Mouse (Mus musculus): ENCODE measurements around the gene H2afy2. TPM values are rescaled to one million over a fixed set of nuclear protein-coding genes. Genes with fewer than 3 reads are reported as not detected.

Gene H2afy2
- 159 and 168 TPM in 2 replicates for polyA plus RNA-seq (2015; fragmentation: Nextera tagmentation; extraction: Ambion mirVana)

DNA sequence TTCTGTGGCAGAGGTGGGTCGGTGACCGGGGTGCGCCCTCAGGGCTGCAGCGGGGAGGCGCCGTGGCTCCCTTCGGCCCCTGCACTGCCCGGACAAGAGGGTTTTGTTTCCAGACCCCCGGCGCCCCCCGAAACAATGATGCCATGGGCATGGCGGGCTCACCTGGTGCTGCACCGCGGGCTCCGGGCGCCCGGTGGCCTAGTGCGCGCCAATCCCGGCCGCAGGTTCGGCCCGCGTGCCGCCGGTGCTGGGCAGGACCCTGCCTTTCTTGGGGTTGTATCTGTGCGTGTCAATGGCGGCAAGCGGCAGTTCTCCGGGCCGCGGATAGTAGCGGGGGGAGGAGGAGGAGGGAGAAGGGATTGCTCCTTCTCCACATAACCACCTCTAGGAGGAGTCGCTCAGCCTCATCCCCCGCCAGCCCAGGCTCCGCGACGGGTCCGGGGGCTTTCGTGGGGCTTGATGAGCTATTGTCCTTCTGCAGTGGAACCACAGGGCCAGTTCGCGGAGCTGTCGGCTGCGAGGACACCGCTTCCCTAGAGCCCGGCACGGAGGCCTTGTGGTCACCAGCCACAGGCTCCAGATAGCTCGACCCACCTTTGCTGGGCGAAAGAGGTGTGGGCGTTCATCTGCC is at the start of gene H2afy2:
Gene H2afy2, minus strand, starts transcription at position 527 of the 631 bp plus-strand sequence.
- H3K27ac ChIP-seq (replicated peaks), result peak within 1 kb of the TSS; percentile 95

DNA sequence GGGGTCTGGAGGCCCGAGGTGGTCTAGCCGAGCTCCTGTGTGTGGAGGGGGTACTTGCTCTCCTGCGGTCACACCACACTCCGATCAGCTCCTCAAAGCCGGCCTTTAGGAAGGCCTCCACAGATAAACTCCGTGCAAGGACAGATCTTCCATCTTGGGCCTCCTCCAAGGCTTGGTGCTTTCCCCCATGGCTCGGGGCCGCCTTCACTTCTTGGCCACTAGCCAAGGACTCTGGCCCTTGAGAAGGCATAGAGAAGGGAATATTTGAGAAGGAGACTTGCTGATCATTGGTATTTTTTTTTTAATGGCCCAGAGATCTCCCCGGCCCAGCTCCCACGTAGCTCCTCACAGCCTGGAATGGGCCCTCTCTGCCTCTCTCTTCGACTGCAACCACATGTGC is 48.8 kb upstream of the H2afy2 start:
- no peaks in the 10 kb centered on the region for H3K9me3 ChIP-seq (replicated peaks)
- H3K9ac ChIP-seq, result no peak overlapping the region
- ATAC-seq (ENCODE audit: insufficient number of reproducible peaks, low FRiP score, low TSS enrichment, low read depth), result no peak
- 78% methylated on average over 11 of the region's 11 CpGs for WGBS
- no peaks in the 10 kb centered on the region for H3K36me3 ChIP-seq
- H3K4me3 ChIP-seq (replicated peaks), result no peak overlapping the region
- no peak overlapping the region for H3K27ac ChIP-seq (replicated peaks)
- H3K27me3 ChIP-seq, result no peaks in the 10 kb centered on the region
- no peak overlapping the region for H3K4me2 ChIP-seq (replicated peaks)
- H3K4me1 ChIP-seq, result peaks cover 18% of the 10 kb centered on the region

More for the DNA sequence above, at the start of gene H2afy2:
- Histone ChIP-seq H3K27me3 (no peaks in the 10 kb centered on the region), H3K9ac (peak within 1 kb of the TSS; percentile 92), H3K4me3 (replicated peaks) (peak within 1 kb of the TSS; percentile 86), H3K4me2 (replicated peaks) (peak within 1 kb of the TSS; percentile 58), H3K4me1 (peaks cover 20% of the 10 kb centered on the region), H3K36me3 (no peaks in the 10 kb centered on the region), H3K9me3 (replicated peaks) (no peaks in the 10 kb centered on the region)
- peak; percentile 84 for ATAC-seq (ENCODE audit: insufficient number of reproducible peaks, low FRiP score, low TSS enrichment, low read depth)
- WGBS, result under 1% methylated on average over 50 of the region's 50 CpGs

DNA sequence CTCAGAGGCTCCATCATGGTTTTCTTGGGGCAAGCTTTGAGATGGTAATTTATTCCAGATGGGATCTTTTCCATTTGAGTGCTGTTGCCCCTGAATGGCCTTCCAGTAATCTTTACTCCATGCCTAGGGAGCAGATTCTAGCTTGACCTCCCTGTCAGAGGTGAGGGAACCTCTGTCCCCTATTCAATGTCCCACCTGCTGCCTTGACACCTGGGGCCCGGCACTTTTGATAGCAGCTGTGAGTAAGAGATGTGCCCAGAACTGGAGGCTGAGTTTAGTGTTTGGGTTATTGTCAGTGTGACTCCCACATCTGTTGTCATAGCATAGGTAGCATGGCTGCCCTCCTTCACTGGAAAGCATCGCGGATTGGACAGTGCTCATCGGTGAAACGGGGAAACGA is 47.8 kb upstream of the H2afy2 start:
- Histone ChIP-seq H3K27me3 (no peaks in the 10 kb centered on the region), H3K36me3 (no peaks in the 10 kb centered on the region), H3K9ac (no peak overlapping the region), H3K4me2 (replicated peaks) (no peak overlapping the region), H3K4me3 (replicated peaks) (no peak overlapping the region), H3K4me1 (peaks cover 27% of the 10 kb centered on the region), H3K27ac (replicated peaks) (no peak overlapping the region), H3K9me3 (replicated peaks) (no peaks in the 10 kb centered on the region)
- no peak for ATAC-seq (ENCODE audit: insufficient number of reproducible peaks, low FRiP score, low TSS enrichment, low read depth)
- WGBS, result 81% methylated on average over 6 of the region's 6 CpGs

DNA sequence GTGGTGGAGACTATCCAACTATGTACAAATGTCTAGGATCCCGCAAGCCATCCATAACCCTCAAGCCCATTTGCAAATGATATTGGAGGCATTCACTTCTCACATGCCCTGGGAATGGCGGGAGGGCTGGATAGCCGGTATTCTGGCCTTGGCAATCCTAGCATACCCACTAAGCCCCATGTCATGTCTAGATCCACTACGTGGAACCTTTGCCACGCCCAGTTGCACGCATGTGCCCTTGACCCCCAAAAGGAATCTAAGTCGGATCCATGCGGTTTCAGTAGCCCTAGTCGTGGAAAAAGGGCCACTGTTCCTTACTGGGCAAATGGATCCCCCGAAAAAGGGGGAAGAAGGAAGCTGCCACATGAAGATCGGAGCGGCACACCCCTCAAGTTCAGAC is 47.3 kb upstream of the H2afy2 start:
- no peak overlapping the region for H3K27ac ChIP-seq (replicated peaks)
- no peak for ATAC-seq (ENCODE audit: insufficient number of reproducible peaks, low FRiP score, low TSS enrichment, low read depth)
- H3K4me3 ChIP-seq (replicated peaks), result no peak overlapping the region
- WGBS, result 56% methylated on average over 12 of the region's 12 CpGs
- H3K36me3 ChIP-seq, result no peaks in the 10 kb centered on the region
- H3K9me3 ChIP-seq (replicated peaks), result no peaks in the 10 kb centered on the region
- H3K4me2 ChIP-seq (replicated peaks), result no peak overlapping the region; the same call in 1 of the 2 replicates
- peaks cover 32% of the 10 kb centered on the region for H3K4me1 ChIP-seq
- no peak overlapping the region for H3K9ac ChIP-seq
- no peaks in the 10 kb centered on the region for H3K27me3 ChIP-seq

DNA sequence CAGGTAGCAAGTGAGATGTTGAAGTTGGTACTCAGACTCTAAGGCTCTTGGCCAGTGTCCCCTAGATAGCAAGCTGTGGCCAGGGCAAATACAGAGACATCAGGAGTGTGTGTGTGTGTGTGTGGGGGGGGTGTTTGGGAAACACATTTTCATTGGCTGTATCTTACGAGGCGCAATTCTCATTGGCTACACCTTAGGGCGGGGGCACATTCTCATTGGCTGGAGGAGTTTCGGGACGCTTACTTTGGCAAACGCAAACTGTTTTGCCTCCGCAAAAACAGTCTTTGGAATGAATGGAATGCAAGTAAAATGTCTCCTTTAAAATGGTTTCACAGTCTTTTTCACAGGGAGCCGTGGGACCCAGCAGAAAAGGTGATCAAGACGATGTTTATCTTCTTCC is 46.9 kb upstream of the H2afy2 start:
- 46% methylated on average over 9 of the region's 9 CpGs for WGBS
- ATAC-seq (ENCODE audit: insufficient number of reproducible peaks, low FRiP score, low TSS enrichment, low read depth), result no peak
- no peak overlapping the region for H3K9ac ChIP-seq
- peaks cover 36% of the 10 kb centered on the region for H3K4me1 ChIP-seq
- H3K9me3 ChIP-seq (replicated peaks), result no peaks in the 10 kb centered on the region
- H3K36me3 ChIP-seq, result no peaks in the 10 kb centered on the region
- no peaks in the 10 kb centered on the region for H3K27me3 ChIP-seq
- no peak overlapping the region; the same call in 1 of the 2 replicates for H3K4me2 ChIP-seq (replicated peaks)
- no peak overlapping the region for H3K4me3 ChIP-seq (replicated peaks)
- H3K27ac ChIP-seq (replicated peaks), result no peak overlapping the region

DNA sequence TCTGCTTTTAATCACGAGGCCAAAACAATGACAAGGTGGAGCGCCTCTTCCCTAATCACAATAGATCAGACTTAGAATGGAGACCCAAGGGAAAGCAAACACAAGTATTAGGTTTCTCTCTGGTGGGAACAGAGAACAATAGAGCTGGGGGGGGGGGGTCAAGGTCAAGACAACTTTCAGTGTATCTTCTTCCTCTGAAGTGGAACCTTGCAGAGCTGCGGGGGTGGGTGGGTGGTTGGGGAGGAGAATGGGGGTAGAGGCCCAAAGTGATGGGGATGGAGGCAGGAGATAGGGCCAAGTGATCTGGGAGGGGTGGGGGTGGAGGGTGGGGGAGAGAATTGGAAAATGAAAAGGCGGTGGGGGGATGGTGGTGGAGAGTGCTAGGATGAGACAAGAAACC is 45.1 kb upstream of the H2afy2 start:
- no peaks in the 10 kb centered on the region for H3K9me3 ChIP-seq (replicated peaks)
- no peaks in the 10 kb centered on the region for H3K36me3 ChIP-seq
- WGBS, result 42% methylated on average over 4 of the region's 4 CpGs
- H3K27me3 ChIP-seq, result no peaks in the 10 kb centered on the region
- peaks cover 40% of the 10 kb centered on the region for H3K4me1 ChIP-seq
- no peak overlapping the region for H3K4me2 ChIP-seq (replicated peaks)
- H3K4me3 ChIP-seq (replicated peaks), result no peak overlapping the region
- no peak overlapping the region for H3K27ac ChIP-seq (replicated peaks)
- H3K9ac ChIP-seq, result no peak overlapping the region
- ATAC-seq (ENCODE audit: insufficient number of reproducible peaks, low FRiP score, low TSS enrichment, low read depth), result no peak

DNA sequence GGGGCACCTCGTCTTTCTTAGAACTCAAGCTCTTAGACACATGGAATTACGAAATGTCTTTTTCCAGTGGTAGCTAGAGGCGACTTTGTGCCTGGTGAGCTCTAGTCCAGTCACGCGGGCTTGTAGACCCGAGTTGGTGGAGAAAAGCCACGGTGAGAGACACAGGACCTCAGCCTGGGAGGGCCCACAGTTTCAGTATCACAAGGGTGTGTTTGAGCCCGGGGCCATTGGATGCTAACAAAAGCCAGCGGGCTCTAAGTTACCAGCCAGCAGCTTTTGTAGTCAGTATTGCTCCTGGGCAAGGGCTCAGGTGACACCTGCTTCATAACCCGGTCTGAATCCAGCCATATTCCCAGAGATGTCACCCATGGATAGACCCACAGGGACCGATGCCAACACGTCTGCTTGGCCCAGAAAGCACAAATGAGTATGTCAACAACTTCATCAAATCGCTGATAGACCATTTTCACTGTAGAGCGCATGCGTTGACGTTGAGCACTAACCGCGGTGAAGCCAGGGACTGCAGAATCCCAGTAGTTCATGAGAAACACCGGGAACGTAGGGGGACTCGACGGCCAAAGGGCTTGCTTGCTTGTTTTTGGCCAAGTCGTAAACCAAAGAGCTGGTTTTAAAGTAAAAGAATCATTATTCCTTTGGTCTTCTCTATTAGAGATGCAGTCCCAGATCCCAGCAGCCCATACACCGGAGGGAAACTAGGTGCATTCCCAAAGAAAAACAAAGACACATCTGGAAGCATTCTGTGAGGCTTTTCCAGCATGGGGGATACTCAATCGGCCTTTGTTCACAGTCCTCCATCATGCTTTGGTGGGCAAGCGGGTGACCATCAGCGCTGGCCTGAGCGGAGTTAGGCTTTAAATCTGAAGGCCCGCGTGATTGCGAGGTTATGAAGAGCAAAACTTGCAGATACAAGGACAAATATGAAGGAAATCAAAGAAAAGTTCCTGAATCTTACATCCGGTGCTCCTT is 44.3 kb upstream of the H2afy2 start:
- Histone ChIP-seq H3K4me2 (replicated peaks) (no peak overlapping the region), H3K36me3 (no peaks in the 10 kb centered on the region), H3K4me1 (peaks cover 48% of the 10 kb centered on the region), H3K9ac (no peak overlapping the region), H3K4me3 (replicated peaks) (no peak overlapping the region), H3K9me3 (replicated peaks) (no peaks in the 10 kb centered on the region), H3K27me3 (no peaks in the 10 kb centered on the region), H3K27ac (replicated peaks) (no peak overlapping the region)
- no peak for ATAC-seq (ENCODE audit: insufficient number of reproducible peaks, low FRiP score, low TSS enrichment, low read depth)
- 72% methylated on average over 32 of the region's 32 CpGs for WGBS

DNA sequence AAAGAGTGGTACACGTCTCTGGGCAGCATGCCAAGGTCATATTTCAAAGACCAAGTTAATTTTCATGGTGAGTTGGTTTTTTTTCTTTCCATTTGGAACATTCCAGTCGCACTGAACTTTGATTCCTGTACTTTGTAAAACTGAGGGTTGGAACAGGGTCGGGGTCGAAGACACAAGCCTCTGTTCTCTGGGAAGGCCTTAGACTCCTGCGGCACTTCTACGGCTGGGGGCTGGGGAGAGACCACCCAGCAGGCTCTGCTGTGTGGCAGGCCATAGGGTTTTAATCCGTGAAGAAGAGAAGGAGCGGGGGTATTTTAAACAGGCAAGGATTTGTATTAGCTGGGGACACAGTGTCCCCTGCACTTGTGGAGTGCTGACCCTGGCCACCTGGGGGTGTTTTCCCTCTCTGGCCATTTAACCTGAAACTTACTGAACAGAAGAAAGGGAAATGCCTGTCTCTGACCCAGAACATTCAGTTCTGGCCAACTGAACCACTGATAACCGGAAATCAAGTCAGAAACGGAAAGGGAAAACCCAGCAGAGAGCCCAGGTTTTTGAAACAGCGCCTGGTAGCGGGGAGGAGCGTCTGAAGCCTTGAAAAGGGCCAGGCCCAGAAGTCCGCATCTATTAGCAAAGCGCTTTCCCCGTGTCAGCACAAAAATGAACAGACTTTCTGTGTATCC is 42.9 kb upstream of the H2afy2 start:
- Histone ChIP-seq H3K4me2 (replicated peaks) (no peak overlapping the region), H3K9me3 (replicated peaks) (no peaks in the 10 kb centered on the region), H3K4me3 (replicated peaks) (no peak overlapping the region), H3K4me1 (peaks cover 51% of the 10 kb centered on the region), H3K27me3 (no peaks in the 10 kb centered on the region), H3K9ac (no peak overlapping the region), H3K36me3 (no peaks in the 10 kb centered on the region), H3K27ac (replicated peaks) (0 out of 2 replicates have a peak overlapping the region, but pooled peaks have one; percentile 36)
- 21% methylated on average over 16 of the region's 16 CpGs for WGBS
- ATAC-seq (ENCODE audit: insufficient number of reproducible peaks, low FRiP score, low TSS enrichment, low read depth), result no peak

DNA sequence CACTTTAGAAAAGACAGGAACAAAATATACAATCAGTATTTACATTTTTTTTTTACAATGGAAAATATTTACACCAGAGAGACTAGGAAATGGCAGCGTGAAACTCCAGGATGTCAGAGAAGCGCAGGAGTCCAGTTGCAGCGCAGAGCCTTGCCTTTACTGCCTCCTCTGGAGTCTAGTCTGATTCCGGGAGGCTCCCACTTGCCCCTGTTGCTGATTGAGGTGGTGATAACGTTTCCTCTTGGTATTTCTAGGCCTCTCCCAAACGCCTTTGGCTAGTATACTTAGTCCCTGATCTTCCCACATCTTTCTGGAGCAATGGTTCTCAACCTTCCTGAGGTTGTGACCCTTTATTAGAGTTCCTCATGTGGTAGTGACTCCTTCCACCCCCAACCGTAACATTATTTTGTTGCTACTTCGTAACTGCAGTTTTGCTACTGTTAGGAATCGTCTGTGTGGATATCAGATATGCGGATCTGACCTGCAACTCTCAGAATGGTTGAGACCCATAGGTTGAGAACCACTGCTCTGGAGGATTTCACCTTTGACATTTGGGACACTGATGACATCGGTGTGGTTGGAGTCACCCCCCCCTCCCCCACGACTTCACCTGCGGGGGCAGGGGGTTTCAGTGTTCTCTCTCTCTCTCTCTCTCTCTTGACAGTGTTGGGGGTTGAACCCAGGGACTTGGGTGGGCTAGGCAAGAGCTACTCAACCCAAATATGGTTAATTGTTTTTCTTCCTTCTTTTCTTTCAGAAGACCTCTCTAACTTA is 42.2 kb upstream of the H2afy2 start:
- Histone ChIP-seq H3K9ac (no peak overlapping the region), H3K4me1 (peaks cover 47% of the 10 kb centered on the region), H3K36me3 (no peaks in the 10 kb centered on the region), H3K27me3 (no peaks in the 10 kb centered on the region), H3K27ac (replicated peaks) (peak overlapping the region; percentile 69; the same call in 1 of the 2 replicates), H3K4me2 (replicated peaks) (no peak overlapping the region), H3K4me3 (replicated peaks) (no peak overlapping the region), H3K9me3 (replicated peaks) (no peaks in the 10 kb centered on the region)
- 32% methylated on average over 13 of the region's 13 CpGs for WGBS
- no peak for ATAC-seq (ENCODE audit: insufficient number of reproducible peaks, low FRiP score, low TSS enrichment, low read depth)

DNA sequence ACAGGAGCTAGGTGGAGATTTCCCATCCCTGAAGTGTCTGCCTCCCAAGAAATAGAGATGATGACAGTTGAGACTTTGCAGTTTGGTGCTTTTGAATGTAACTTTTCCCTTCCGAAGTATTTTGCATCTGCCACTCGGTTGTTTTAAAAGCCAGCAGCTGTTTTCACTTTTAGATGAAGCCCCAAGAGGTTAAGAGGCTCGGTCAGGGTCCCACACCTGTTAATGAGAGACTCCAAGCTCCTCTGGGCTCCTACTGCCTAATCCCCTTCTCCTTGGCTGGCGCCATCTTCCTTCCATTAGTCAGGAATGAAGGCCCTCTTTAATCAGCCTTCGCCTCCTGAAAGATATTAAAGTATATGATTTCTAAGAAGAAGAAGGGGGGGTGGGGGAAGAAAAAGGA is 41.6 kb upstream of the H2afy2 start:
- H3K36me3 ChIP-seq, result no peaks in the 10 kb centered on the region
- WGBS, result 17% methylated on average over 5 of the region's 5 CpGs
- peaks cover 42% of the 10 kb centered on the region for H3K4me1 ChIP-seq
- H3K9me3 ChIP-seq (replicated peaks), result no peaks in the 10 kb centered on the region
- no peak for ATAC-seq (ENCODE audit: insufficient number of reproducible peaks, low FRiP score, low TSS enrichment, low read depth)
- peak overlapping the region; percentile 13; the same call in 1 of the 2 replicates for H3K27ac ChIP-seq (replicated peaks)
- no peak overlapping the region for H3K9ac ChIP-seq
- no peak overlapping the region for H3K4me3 ChIP-seq (replicated peaks)
- no peaks in the 10 kb centered on the region for H3K27me3 ChIP-seq
- no peak overlapping the region for H3K4me2 ChIP-seq (replicated peaks)
